Mouse (Mus musculus) embryo, embryonic 11.5 days (tissue): ENCODE measurements around the gene Fscn1.

Source experiments
- DNase-seq: peaks from one replicate; pipeline ENCODE4 v3.0.0-alpha.2; 2012; ENCODE audit warnings: low read depth, low spot score

The Fscn1 gene

GRCm38 (mm10) chr5:142973971-142974370 lies 13.8 kb downstream of the Fscn1 start:
- no peak for DNase-seq

GRCm38 (mm10) chr5:142974598-142975121 lies 14.5 kb downstream of the Fscn1 start:
- DNase-seq = peak; percentile 54

- no peak for DNase-seq
Observed at GRCm38 (mm10) chr5:142976516-142976915, 16.4 kb downstream of the Fscn1 start.

GRCm38 (mm10) chr5:142982046-142982801 lies 22.1 kb downstream of the Fscn1 start:
- DNase-seq = no peak

GRCm38 (mm10) chr5:142983174-142983573 lies 23.0 kb downstream of the Fscn1 start:
- no peak for DNase-seq

GRCm38 (mm10) chr5:142984271-142984670 lies 24.1 kb downstream of the Fscn1 start:
- DNase-seq = no peak

GRCm38 (mm10) chr5:142988520-142988919 lies 28.4 kb downstream of the Fscn1 start:
- DNase-seq = no peak

GRCm38 (mm10) chr5:142989167-142989566 lies 29.0 kb downstream of the Fscn1 start:
- no peak for DNase-seq

GRCm38 (mm10) chr5:142994746-142995145 lies 34.6 kb downstream of the Fscn1 start:
- no peak for DNase-seq

GRCm38 (mm10) chr5:142997526-142997925 lies 37.4 kb downstream of the Fscn1 start:
- no peak for DNase-seq

GRCm38 (mm10) chr5:142998171-142998570 lies 38.0 kb downstream of the Fscn1 start:
- no peak for DNase-seq

- no peak for DNase-seq
Observed at GRCm38 (mm10) chr5:143000091-143000490, 39.9 kb downstream of the Fscn1 start.

- DNase-seq = peak; percentile 73
Observed at GRCm38 (mm10) chr5:143000654-143001500, 40.7 kb downstream of the Fscn1 start.

- DNase-seq = no peak
Observed at GRCm38 (mm10) chr5:143009383-143009782, 49.2 kb downstream of the Fscn1 start.

GRCm38 (mm10) chr5:143017401-143017800 lies 57.3 kb downstream of the Fscn1 start:
- DNase-seq = no peak
